18 mouse cellular contexts compared by ENCODE assay signal in the genomic region with DNA sequence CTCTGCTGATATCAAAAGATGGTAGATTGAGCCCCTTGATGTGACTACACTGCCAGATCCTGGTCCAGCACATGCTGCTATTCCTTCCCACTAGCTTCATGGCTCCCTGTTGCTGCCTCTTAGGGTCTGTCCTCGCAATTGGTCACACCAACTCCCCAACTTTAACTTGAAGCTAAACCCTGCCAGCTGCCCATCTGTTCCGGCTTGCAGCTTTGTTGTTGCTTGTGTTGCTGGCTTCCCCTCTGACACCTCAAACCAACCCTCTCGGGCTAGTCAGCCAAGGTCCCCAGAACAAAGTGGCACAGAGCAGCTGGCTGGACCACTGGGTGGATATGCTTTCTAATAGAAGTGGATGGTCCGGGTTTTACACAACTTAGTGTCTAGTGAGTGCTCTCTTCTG.
"Had no signal": no experiment of that assay in that cellular context is flagged by ENCODE, and none has a peak within 500 bp of the region (broad histone marks: within the 10 kb centered on the region; RNA-seq: fewer than 3 reads in every experiment).

No protein-coding gene starts in this region.

- DNase-seq: lung, adult 18-20 months; lung, embryonic 14.5 days; lung, postnatal 10 days; lung, postnatal 4 days; retina, postnatal 1 day; right cerebral cortex, adult 18-20 months; right cerebral cortex, postnatal 25 days; right cerebral cortex, postnatal 4 days; spleen, adult 18-20 months; thymus, adult 18-20 months; thymus, postnatal 14 days; thymus, postnatal 36 days had no signal

- H3K27ac ChIP-seq: midbrain, embryonic 13.5 days; midbrain, embryonic 15.5 days; neural tube, embryonic 13.5 days; neural tube, embryonic 15.5 days had no signal

- H3K27me3 ChIP-seq: midbrain, embryonic 13.5 days; midbrain, embryonic 15.5 days; neural tube, embryonic 13.5 days; neural tube, embryonic 15.5 days had no signal

- H3K4me3 ChIP-seq: midbrain, embryonic 10.5 days; midbrain, embryonic 13.5 days; midbrain, embryonic 15.5 days; myocyte; neural tube, embryonic 13.5 days; neural tube, embryonic 15.5 days had no signal

- H3K4me2 ChIP-seq: lung, embryonic 14.5 days; midbrain, embryonic 13.5 days; midbrain, embryonic 15.5 days; neural tube, embryonic 13.5 days; neural tube, embryonic 15.5 days had no signal

- H3K36me3 ChIP-seq: midbrain, embryonic 10.5 days had no signal

- ATAC-seq: midbrain, embryonic 13.5 days; midbrain, embryonic 15.5 days had no signal

- H3K9me3 ChIP-seq: midbrain, embryonic 10.5 days; midbrain, embryonic 13.5 days; midbrain, embryonic 15.5 days; neural tube, embryonic 13.5 days; neural tube, embryonic 15.5 days had no signal

- H3K9ac ChIP-seq: lung, embryonic 14.5 days; midbrain, embryonic 13.5 days; midbrain, embryonic 15.5 days; neural tube, embryonic 13.5 days; neural tube, embryonic 15.5 days had no signal

- H3K4me1 ChIP-seq: neural tube, embryonic 13.5 days had no signal
